Comparison of ENCODE assay signal across 10 mouse cellular contexts in genomic region chr16:22844834-22845233, GRCm38 (mm10). TPM values are rescaled to one million over a fixed set of nuclear protein-coding genes. Genes with fewer than 3 reads are reported as not detected.
DNase-seq lines count a peak whose midpoint lies in the region; ATAC-seq and TF ChIP-seq lines count a peak whose summit lies in the region.
"Had no signal": no experiment of that assay in that cellular context is flagged by ENCODE, and none has a peak within 500 bp of the region (broad histone marks: within the 10 kb centered on the region; RNA-seq: fewer than 3 reads in every experiment).

No protein-coding gene starts in this region.

- no peak for TF ChIP-seq CTCF in heart, postnatal 0 days (IDR thresholded peaks at IDR 0.05; ENCODE audit: low read depth)

- peaks cover 16% of the 10 kb centered on the region for H3K4me1 ChIP-seq in heart, postnatal 0 days (ENCODE audit: control insufficient read depth, insufficient read depth)
- 0 out of 2 replicates have a peak, but pooled peaks cover 4% of the 10 kb centered on the region for H3K4me1 ChIP-seq in embryonic facial prominence, embryonic 13.5 days
- H3K4me1 ChIP-seq in hindbrain, embryonic 15.5 days (replicated peaks): peaks cover 10% of the 10 kb centered on the region
- H3K4me1 ChIP-seq in midbrain, embryonic 13.5 days (replicated peaks): peaks cover 6% of the 10 kb centered on the region; the same call in 1 of the 2 replicates

- H3K27ac ChIP-seq in heart, postnatal 0 days (ENCODE audit: low read depth): peak overlapping the region; percentile 84
- peak overlapping the region; percentile 41 for H3K27ac ChIP-seq in embryonic facial prominence, embryonic 13.5 days
- peak overlapping the region; percentile 67; the same call in 1 of the 2 replicates for H3K27ac ChIP-seq in hindbrain, embryonic 15.5 days (replicated peaks)
- no peak overlapping the region for H3K27ac ChIP-seq in midbrain, embryonic 13.5 days

- no peaks in the 10 kb centered on the region for H3K9me3 ChIP-seq in heart, postnatal 0 days (replicated peaks; ENCODE audit: control insufficient read depth, low read length)
- no peaks in the 10 kb centered on the region for H3K9me3 ChIP-seq in embryonic facial prominence, embryonic 13.5 days
- H3K9me3 ChIP-seq in hindbrain, embryonic 15.5 days: no peaks in the 10 kb centered on the region
- H3K9me3 ChIP-seq in midbrain, embryonic 13.5 days: no peaks in the 10 kb centered on the region

- peak overlapping the region; percentile 76; the same call in 1 of the 2 replicates for H3K9ac ChIP-seq in heart, postnatal 0 days (replicated peaks; ENCODE audit: low read depth, low read length)
- H3K9ac ChIP-seq in embryonic facial prominence, embryonic 13.5 days: peak overlapping the region; percentile 81
- peak overlapping the region; percentile 76 for H3K9ac ChIP-seq in hindbrain, embryonic 15.5 days
- H3K9ac ChIP-seq in midbrain, embryonic 13.5 days (replicated peaks): no peak overlapping the region

- no peak for DNase-seq in heart, postnatal 0 days (ENCODE audit: low spot score)
- DNase-seq in heart, adult 8-10 months (ENCODE audit: low spot score): no peak
- no peak for DNase-seq in thymus, postnatal 14 days
- DNase-seq in left cerebral cortex, adult 18-20 months (ENCODE audit: low spot score in 2 of 2): no peak
- DNase-seq in retina, postnatal 1 day: no peak

- TF ChIP-seq EP300 in heart, postnatal 0 days (IDR thresholded peaks at IDR 0.05; ENCODE audit: low read depth): no peak

- 70% methylated on average over 5 of the region's 5 CpGs for WGBS in heart, postnatal 0 days
- WGBS in embryonic facial prominence, embryonic 13.5 days: 67% methylated on average over 5 of the region's 5 CpGs
- WGBS in hindbrain, embryonic 15.5 days: 67% methylated on average over 5 of the region's 5 CpGs
- 79% methylated on average over 5 of the region's 5 CpGs for WGBS in midbrain, embryonic 13.5 days

- H3K27me3 ChIP-seq in heart, postnatal 0 days (ENCODE audit: control insufficient read depth, insufficient read depth, low read length): no peaks in the 10 kb centered on the region
- H3K27me3 ChIP-seq in embryonic facial prominence, embryonic 13.5 days: no peaks in the 10 kb centered on the region
- H3K27me3 ChIP-seq in hindbrain, embryonic 15.5 days: no peaks in the 10 kb centered on the region
- no peaks in the 10 kb centered on the region for H3K27me3 ChIP-seq in midbrain, embryonic 13.5 days

- H3K4me3 ChIP-seq in heart, postnatal 0 days (ENCODE audit: low read depth, low read length): peak overlapping the region; percentile 63
- peak overlapping the region; percentile 58 for H3K4me3 ChIP-seq in embryonic facial prominence, embryonic 13.5 days
- H3K4me3 ChIP-seq in hindbrain, embryonic 15.5 days: peak overlapping the region; percentile 61
- peak overlapping the region; percentile 49 for H3K4me3 ChIP-seq in midbrain, embryonic 13.5 days (replicated peaks)
- H3K4me3 ChIP-seq: myocyte had no signal

- ATAC-seq in heart, postnatal 0 days (ENCODE audit: insufficient read depth, low read depth): no peak
- ATAC-seq in embryonic facial prominence, embryonic 13.5 days (ENCODE audit: insufficient number of reproducible peaks, insufficient read depth, low FRiP score, low TSS enrichment, low read depth): no peak
- ATAC-seq in hindbrain, embryonic 15.5 days (ENCODE audit: low FRiP score, low read depth): no peak
- peak; percentile 9; the same call in 1 of the 2 replicates for ATAC-seq in midbrain, embryonic 13.5 days

- no peaks in the 10 kb centered on the region; the same call in 1 of the 2 replicates for H3K36me3 ChIP-seq in heart, postnatal 0 days (replicated peaks; ENCODE audit: control insufficient read depth, insufficient read depth, low read length)
- peaks cover 4% of the 10 kb centered on the region; the same call in 1 of the 2 replicates for H3K36me3 ChIP-seq in embryonic facial prominence, embryonic 13.5 days
- no peaks in the 10 kb centered on the region for H3K36me3 ChIP-seq in hindbrain, embryonic 15.5 days
- H3K36me3 ChIP-seq in midbrain, embryonic 13.5 days: peaks cover 4% of the 10 kb centered on the region; the same call in 1 of the 2 replicates

- H3K4me2 ChIP-seq in heart, postnatal 0 days (ENCODE audit: low read depth, low read length): peak overlapping the region; percentile 88
- H3K4me2 ChIP-seq in embryonic facial prominence, embryonic 13.5 days: peak overlapping the region; percentile 91
- peak overlapping the region; percentile 94 for H3K4me2 ChIP-seq in hindbrain, embryonic 15.5 days
- H3K4me2 ChIP-seq in midbrain, embryonic 13.5 days (replicated peaks): peak overlapping the region; percentile 67

RNA-seq across cellular contexts. Expression of gene Tbccd1, which starts 12.6 kb away (rescaled TPM):
- total RNA-seq in heart, postnatal 0 days (2014; rRNA removed; ENCODE audit: low replicate concordance): 13.4 and 15.3 TPM in 2 replicates
- 13.6 and 14.1 TPM in 2 replicates for polyA plus RNA-seq in heart, postnatal 0 days (2015; fragmentation: Nextera tagmentation; extraction: Ambion mirVana)
- 10 to 100 TPM; 10.8 to 13.5 (median 12.1) TPM for total RNA-seq in heart, adult 8-10 months (2022)
- polyA plus RNA-seq in embryonic facial prominence, embryonic 13.5 days (2015; fragmentation: Nextera tagmentation; extraction: Ambion mirVana): 30.4 and 33.5 TPM in 2 replicates
- 19.6 and 24.8 TPM in 2 replicates for polyA plus RNA-seq in hindbrain, embryonic 15.5 days (2015; fragmentation: Nextera tagmentation; extraction: Ambion mirVana)
- 26.3 and 27.7 TPM in 2 replicates for polyA plus RNA-seq in midbrain, embryonic 13.5 days (2015; fragmentation: Nextera tagmentation; extraction: Ambion mirVana)
- total RNA-seq in left cerebral cortex, adult 18-20 months (2021): 10 to 100 TPM; 14.3 to 14.9 TPM

RNA-seq across cellular contexts. Expression of gene Dnajb11, which starts 12.8 kb away (rescaled TPM):
- total RNA-seq in heart, postnatal 0 days (2014; rRNA removed; ENCODE audit: low replicate concordance): 27.7 and 43.8 TPM in 2 replicates
- polyA plus RNA-seq in heart, postnatal 0 days (2015; fragmentation: Nextera tagmentation; extraction: Ambion mirVana): 56.2 and 59.2 TPM in 2 replicates
- total RNA-seq in heart, adult 8-10 months (2022): 10 to 100 TPM; 43.8 to 68.4 (median 55.3) TPM
- polyA plus RNA-seq in embryonic facial prominence, embryonic 13.5 days (2015; fragmentation: Nextera tagmentation; extraction: Ambion mirVana): 102 and 104 TPM in 2 replicates
- polyA plus RNA-seq in hindbrain, embryonic 15.5 days (2015; fragmentation: Nextera tagmentation; extraction: Ambion mirVana): 100 and 103 TPM in 2 replicates
- polyA plus RNA-seq in midbrain, embryonic 13.5 days (2015; fragmentation: Nextera tagmentation; extraction: Ambion mirVana): 87.0 and 99.6 TPM in 2 replicates
- 10 to 100 TPM; 67.1 to 67.8 TPM for total RNA-seq in left cerebral cortex, adult 18-20 months (2021)

RNA-seq across cellular contexts. Expression of gene Crygs, which starts 33.5 kb away (rescaled TPM):
- not detected in 2 replicates for total RNA-seq in heart, postnatal 0 days (2014; rRNA removed; ENCODE audit: low replicate concordance)
- polyA plus RNA-seq in heart, postnatal 0 days (2015; fragmentation: Nextera tagmentation; extraction: Ambion mirVana): not detected in 2 replicates
- not detected for total RNA-seq in heart, adult 8-10 months (2022)
- polyA plus RNA-seq in embryonic facial prominence, embryonic 13.5 days (2015; fragmentation: Nextera tagmentation; extraction: Ambion mirVana): not detected in 2 replicates
- polyA plus RNA-seq in hindbrain, embryonic 15.5 days (2015; fragmentation: Nextera tagmentation; extraction: Ambion mirVana): not detected in 2 replicates
- polyA plus RNA-seq in midbrain, embryonic 13.5 days (2015; fragmentation: Nextera tagmentation; extraction: Ambion mirVana): not detected in 2 replicates
- not detected for total RNA-seq in left cerebral cortex, adult 18-20 months (2021)
- total RNA-seq: granulocyte monocyte progenitor cell, adult 5-6 weeks had no signal
- polyA plus RNA-seq: myocyte had no signal

RNA-seq across cellular contexts. Expression of gene Ahsg, which starts 46.2 kb away (rescaled TPM):
- total RNA-seq in heart, postnatal 0 days (2014; rRNA removed; ENCODE audit: low replicate concordance): 43.4 and 62.1 TPM in 2 replicates
- 11.1 and 13.0 TPM in 2 replicates for polyA plus RNA-seq in heart, postnatal 0 days (2015; fragmentation: Nextera tagmentation; extraction: Ambion mirVana)
- total RNA-seq in heart, adult 8-10 months (2022): 1 to 10 TPM; 5.3 to 8.9 (median 6.8) TPM
- polyA plus RNA-seq in embryonic facial prominence, embryonic 13.5 days (2015; fragmentation: Nextera tagmentation; extraction: Ambion mirVana): 34.8 TPM in 1 of 2 replicates, not detected in the other
- 0.12 and 0.36 TPM in 2 replicates for polyA plus RNA-seq in hindbrain, embryonic 15.5 days (2015; fragmentation: Nextera tagmentation; extraction: Ambion mirVana)
- 0.24 TPM in 1 of 2 replicates, not detected in the other for polyA plus RNA-seq in midbrain, embryonic 13.5 days (2015; fragmentation: Nextera tagmentation; extraction: Ambion mirVana)
- not detected for total RNA-seq in left cerebral cortex, adult 18-20 months (2021)
- total RNA-seq: granulocyte monocyte progenitor cell, adult 5-6 weeks had no signal
- polyA plus RNA-seq: myocyte had no signal
